Mouse (Mus musculus) R1 (cell line): ENCODE measurements at regions not wholly inside any gene's neighbourhood (a gene's known extent, or its start where the extent isn't known, plus 50 kb on each side); places are given as distances from the start of the nearest gene placed in this dataset.
A peak's percentile ranks its signal among the peaks of the same experiment; 100 is the strongest.
"Not testable (repeated sequence)": the region's sequence is repeated elsewhere in the genome, so short reads cannot be mapped to it uniquely, and the experiment has no call there.

ENCODE experiments used
- DNase-seq: peaks from one replicate; pipeline ENCODE4 v3.0.0-alpha.2; 2018; ENCODE audit warnings: low read depth, low spot score

DNA sequence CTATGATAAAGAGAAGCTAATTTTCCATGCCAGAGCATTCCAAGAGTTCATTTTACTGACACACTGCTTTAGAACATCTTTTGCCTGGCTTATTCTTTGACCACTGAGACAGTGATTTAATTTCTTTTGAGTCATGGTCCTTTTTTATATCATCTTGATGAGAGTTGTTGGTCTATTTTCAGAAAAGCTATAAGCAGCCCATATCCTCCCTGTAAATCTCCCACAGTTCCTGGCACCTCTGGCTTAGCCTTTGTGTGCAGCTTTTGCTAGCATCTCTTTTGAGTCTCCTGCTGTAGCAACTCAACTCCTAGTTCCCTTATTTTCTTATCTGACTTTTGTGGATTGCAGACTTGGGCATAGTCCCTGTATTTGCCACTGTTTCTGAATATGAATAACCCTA is 207.5 kb upstream of the 4931417E11Rik start:
- no peak for DNase-seq

DNA sequence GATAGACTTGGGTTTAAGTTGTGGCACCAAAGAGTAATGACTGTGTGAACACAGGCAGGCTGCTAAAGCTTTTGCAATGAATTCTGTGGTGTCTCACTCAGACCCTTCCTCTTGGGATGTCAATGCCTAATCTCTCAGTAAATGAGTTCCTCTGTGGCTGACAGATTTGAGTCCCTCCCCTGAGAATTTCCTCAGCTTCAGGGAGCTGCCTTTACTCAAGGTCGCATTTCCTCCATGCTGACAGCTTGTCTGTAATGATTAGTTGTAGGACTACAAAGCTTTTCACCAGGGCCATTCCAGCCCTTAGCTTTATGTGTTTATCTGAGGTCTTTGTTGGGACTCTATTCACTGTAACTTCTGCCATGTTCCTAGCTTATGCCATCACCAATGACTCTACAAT is 199.9 kb upstream of the 4931417E11Rik start:
- no peak for DNase-seq

DNA sequence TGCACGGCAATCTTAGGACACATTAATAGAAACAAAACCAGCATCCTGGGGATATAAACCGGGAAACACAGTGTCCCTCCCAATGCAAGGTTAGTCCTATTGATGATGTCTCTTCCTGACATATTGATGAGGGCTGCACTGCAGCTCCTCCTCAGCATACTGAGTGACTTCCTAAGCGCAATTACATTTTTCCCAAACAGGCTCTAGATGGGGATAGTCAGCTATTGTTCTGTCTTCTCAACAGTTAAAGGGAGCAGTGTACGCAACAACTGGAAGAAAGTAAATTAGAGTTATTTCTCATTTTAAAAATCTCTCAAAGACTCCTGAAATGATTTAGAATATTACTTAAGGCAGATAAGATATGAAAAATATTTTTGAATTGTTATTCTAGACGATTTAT is 189.5 kb upstream of the 4931417E11Rik start:
- no peak for DNase-seq

DNA sequence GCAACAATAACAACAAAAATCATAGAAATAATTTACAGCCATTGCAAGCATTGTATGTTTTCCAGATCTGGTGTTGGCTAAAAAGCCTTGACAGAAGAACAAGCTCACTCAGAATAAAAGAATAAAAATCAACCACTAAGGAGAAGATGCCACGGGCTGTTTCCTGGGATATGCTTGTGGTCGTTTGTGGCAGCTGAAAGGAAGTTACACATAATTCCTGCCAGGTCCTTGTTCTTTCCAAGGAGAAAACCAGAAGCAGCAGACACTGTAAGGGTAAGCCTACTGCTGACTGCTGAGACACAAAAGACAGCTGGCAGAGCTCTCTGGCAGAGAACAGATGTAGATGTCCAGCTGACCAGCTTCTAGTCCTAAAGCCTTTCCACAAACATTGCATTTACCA is 175.9 kb upstream of the 4931417E11Rik start:
- DNase-seq: no peak

DNA sequence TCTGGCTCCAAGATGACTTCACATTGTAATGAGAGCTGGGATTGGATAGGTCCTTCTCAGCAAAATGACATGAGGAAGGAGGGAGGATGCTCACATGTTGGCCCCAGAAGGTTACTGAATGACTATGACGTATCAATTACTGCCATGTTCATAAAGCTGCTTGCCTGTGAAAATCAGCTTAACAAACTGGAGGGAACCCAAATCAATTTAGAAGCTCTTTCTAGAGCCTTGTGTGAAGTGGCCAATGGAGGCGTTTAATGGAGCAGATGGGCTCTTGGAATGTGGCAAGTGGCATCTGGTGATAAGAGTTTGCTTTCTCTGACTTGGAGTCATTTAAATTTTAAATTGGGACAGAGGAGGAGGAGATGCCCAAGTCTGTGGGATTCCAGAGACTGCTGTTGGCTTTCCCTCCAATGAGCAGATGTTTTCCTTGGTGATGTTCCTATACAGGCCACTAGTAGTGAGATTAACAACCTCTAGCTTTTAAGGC is 175.4 kb upstream of the 4931417E11Rik start:
- no peak for DNase-seq

DNA sequence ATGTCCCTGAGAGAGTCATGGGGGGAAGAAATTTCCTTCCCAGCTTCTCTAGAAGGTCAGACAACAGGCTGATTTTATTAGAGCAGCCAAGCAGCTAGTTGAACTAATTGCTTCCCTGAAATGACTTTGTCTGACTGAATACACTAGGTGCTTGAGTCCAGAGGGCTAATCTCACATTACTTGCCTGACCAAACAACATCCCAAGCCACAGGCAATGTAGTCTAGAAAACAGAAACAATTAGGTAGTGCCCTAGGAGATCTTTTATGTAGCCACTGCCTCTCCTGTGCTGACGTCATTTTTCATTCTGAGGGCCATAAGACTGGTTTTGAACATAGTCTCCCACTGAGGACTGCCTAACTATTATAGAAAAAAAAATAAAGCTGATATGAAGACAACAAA is 159.1 kb upstream of the 4931417E11Rik start:
- DNase-seq: no peak

DNA sequence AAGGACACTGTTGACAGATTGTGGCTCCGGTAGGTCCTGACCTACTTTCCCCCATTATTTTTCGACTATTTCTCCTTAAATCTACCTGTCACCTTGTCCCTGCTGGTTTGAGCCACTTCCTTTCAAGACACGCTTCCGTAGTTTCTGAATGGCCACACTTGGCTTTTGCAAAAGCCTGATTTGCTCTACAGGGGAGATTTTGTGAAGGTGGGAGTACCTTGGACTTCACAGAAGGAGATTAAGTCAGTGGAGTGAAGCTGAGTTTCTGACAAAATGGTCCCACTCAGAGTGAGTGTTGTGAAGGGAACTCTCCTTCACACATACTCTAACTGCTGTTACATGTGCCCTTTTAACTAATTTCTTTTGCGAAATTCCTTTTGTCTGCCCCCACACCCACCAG is 157.0 kb upstream of the 4931417E11Rik start:
- no peak for DNase-seq

DNA sequence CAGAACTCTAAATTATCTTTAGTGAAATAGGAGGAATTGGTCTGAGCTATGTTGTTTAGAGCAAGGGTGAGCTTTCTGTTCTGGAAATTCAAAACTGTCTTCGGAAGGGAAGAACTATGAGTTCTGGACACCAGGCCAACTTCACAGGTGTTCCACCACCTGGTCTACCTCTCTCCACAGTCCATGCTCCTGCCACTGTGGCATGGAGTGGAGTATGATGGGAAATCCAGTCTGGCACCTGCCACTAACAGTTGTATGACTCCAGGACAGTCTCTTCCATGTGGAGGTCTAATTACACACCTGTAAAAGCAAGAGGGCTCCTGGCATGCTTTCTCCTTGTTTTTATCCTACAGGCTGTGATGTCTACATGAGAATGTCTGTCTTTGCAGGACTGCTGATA is 154.7 kb upstream of the 4931417E11Rik start:
- no peak for DNase-seq

DNA sequence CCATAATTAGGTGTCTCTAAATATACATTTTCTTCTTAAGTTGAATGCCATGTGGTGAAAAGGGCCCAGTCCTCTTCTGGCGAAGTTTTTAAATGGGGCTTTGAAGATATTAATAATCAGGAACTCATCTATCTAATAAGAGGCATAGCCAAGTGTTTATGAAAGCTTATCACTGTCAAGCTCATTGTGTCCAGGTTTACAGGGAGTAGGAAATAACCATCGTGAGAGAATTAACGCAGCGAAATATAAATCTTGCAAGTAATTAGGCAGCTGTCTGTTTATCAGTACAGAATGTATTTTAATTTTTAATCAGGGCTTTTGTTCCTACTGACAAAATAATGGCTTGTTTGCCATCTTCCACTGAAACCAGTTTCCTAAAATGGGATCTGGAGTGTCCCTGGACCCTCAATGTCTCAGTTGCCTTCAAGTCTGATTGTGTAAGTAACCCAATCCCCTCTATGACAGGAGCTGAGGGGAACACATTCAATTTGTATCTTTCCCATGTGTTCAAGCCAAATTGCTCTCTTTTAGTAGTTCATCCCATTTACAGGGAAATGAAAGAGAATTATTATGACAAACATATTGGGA is 152.5 kb upstream of the 4931417E11Rik start:
- no peak for DNase-seq

DNA sequence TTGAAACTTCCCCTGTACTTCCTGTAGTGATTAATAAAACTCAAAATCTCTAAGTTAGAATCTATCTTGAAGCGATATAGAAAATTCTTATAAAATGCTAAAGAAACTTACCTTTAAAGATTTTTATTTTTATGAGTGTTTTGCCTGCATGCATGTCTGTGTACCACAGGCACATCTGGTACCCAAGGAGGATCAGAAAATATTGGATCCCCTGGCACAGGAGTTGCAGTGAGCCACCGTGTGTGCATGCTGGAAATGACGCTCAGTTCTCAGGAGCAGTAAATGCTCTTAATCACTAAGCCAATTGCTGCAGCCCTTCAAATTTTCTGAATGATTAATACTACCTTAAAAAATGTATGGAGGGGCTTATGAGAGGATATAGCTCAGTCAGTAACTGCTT is 142.8 kb upstream of the 4931417E11Rik start:
- no peak for DNase-seq

DNA sequence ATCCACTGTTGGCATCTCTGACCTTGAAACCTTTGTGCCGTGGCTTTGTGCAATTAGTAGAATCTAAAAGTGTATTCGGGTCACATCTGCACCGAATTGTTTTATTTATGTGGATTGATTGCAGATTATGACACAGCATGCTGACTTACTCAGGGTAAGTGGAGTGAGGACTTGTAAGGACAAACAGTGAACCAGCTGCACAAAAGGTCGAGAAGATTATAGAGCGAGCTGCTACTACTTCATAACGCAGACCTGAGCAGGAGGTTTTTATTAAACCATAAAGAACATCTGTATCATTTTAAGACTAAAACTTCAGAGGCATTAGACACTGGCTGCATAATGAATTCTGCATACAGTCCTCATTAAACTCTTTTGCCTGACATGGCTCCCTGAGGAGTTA is 142.4 kb upstream of the 4931417E11Rik start:
- DNase-seq: no peak

DNA sequence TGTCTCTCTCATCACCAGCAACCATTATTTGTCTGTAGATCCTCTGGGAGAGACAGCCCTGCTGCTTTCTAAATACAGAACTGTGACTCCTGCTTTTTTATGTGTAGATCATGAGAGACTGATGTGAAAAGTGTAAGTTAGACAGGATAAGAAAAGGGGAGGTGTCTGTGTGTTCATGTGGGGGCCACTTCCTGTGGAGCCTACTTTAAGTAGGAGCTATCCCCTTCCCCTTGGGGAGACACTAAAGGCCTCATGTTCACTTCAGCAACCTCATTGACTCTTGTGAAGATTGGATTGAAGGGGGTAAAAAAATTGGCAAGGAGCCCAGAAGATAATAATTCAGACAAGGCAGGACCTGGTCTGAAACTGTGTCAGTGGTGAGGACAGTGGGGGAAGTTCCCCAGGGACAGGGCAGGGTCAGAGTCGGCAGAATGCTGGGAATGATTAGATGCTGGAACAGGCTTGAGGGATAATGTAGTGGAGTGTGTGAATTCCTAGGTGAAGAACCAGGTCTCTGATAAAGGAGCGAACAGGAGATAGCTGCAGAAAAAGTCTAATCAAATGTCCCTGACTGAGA is 140.7 kb upstream of the 4931417E11Rik start:
- DNase-seq: no peak

DNA sequence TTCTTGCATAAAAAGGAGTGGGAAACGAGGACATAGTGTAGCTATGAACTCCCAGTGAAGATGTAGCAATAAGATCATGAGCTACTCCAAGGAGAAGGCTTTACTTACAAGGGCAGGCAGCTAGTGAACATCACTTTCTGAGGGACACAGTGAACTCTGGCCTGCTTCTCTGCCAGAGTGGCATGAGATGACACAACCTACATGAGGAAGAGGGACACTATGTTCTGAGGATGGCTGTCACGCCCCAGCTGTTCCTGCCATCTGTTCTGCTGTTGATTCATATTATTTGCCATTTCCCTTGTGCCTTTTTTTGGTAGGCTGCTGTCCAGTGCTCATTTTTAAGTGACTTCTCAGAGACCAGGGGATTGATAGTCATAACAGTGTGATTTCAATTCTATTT is 118.2 kb upstream of the 4931417E11Rik start:
- DNase-seq: no peak

DNA sequence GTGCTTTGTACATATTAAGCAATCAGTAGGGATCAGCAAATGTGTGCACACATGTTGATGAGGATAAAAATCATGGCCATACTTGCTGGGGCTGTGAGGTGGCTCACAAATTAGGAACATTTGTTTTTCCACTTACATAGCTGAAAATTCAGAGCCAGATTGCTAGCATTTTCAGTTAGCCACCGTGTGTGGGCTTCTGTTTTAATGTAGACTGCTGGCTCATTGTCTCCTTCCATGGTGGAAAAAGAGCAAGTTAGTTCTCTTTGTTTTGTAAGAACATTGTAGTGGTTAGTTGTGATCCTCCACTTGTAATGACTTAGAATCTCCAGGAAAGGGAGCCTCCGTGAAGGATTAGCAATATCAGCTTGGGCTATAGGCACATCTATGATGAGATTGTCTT is 107.2 kb upstream of the 4931417E11Rik start:
- DNase-seq: no peak

DNA sequence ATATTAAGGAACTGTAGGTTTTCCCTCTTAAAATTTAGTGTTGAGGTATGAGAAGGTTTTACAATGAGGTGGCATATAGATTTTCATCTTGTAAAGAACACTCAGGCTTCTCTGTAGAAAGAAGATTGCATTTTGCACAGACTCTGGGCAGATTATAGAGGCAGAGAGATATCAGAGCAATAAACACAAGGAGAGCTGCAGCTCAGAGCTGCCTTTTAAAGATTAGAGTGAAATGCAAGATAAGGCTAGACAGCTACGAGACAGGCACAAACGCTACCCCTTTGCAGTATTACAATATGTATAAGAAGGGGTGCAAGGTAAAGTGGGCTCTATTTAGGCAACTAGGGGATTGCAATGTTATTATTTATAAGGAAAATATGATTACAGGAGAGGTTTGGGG is 90.5 kb upstream of the 4931417E11Rik start:
- no peak for DNase-seq

DNA sequence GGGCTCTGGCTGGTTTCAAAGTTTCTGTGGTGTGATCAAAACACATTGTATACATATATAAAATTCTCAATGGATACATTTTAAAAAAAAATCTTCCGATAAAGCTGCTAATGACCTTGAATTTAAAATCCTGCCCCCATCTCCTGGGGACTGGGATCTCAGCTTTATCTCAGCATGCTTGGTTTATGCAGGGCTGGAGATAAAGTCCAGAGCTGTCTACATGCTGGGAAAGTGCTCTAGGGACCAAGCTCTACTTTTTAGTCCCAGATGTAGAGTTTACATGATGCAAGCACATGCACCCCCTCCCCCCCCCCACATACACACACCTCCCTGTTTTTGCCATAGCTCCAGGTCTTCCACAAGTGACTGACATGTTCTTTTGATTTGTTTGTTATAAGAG is 61.1 kb upstream of the 4931417E11Rik start:
- no peak for DNase-seq

DNA sequence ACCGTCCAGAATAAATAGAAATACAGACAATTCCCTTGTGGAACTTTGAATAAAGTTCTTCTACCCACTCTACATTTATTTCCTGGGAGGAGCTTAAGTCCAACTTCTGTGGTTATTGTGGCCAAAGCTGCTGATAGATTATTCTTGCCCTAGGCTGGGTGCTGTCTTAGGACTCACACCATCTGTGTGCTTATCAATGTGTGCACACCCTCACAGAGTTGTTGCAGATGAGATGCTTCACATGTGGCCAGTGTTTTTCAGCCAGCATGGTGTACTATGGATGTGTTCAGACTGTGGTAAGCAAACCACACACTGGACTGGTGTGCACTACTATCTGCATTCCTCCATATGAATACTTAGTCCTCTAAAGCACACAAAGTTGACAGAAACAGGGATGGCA is 60.6 kb upstream of the 4931417E11Rik start:
- DNase-seq: no peak

DNA sequence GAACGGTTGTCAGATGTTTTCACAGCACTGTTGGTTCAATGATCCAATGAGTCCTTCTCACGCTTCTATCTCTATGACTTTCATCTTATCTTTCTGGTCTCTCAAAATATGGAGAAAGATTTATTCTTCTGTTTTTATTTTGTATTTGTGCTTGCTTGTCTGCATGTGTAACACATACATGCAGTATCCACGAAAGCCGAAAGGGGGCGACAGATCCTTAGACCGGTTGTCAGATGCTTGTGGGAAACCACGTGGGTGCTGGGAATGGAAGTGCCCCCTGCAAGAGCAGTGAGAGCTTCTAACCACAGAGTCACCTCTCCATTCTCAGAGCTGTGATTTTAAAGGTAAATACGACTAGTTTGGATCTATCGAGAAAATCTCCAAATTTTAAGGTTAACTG is 54.2 kb upstream of the 4931417E11Rik start:
- peak; percentile 79 for DNase-seq

DNA sequence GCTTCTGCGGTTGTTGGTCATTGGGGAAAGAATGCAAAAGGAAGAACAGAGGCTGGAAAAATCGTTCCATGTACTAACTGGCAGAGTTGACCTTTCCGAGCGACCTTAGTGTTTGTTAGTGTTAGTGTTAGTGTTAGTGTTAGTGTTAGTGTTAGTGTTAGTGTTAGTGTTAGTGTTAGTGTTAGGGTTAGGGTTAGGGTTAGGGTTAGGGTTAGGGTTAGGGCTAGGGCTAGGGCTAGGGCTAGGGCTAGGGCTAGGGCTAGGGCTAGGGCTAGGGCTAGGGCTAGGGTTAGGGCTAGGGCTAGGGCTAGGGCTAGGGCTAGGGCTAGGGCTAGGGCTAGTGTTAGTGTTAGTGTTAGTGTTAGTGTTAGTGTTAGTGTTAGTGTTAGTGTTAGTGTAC is 50.4 kb upstream of the 4931417E11Rik start:
- not testable (repeated sequence) for DNase-seq
